Mouse (Mus musculus) CH12.LX (cell line): ENCODE data around the gene Zfhx3. TPM values are rescaled to one million over a fixed set of nuclear protein-coding genes. Genes with fewer than 3 reads are reported as not detected.

ENCODE experiments used
- DNase-seq: peaks from one replicate; pipeline ENCODE4 v3.0.0-alpha.2; 2013; ENCODE audit errors: extremely low read depth
- H3K27ac ChIP-seq: 2 replicates; pipeline ENCODE4 v1.5.1; 2012; ENCODE audit warnings: low read depth, mild to moderate bottlenecking, control low read depth, moderate library complexity; ENCODE audit not compliant: insufficient read depth
- H3K27me3 ChIP-seq: replicated peaks from 2 replicates; pipeline ENCODE3; 2012; ENCODE audit warnings: inconsistent platforms
- H3K36me3 ChIP-seq, 2 experiments: replicated peaks in 1 of 2; 2 replicates each; pipeline versions ENCODE3 to v1.6.1; 2012; ENCODE audit warnings: inconsistent platforms in 1 of 2, low read length in 1 of 2, mild to moderate bottlenecking in 1 of 2, mixed read lengths in 1 of 2, moderate library complexity in 1 of 2; ENCODE audit not compliant: control insufficient read depth in 1 of 2, insufficient read depth in 1 of 2
- H3K4me1 ChIP-seq, 2 experiments: 2 replicates each; pipeline ENCODE4 v1.6.1; 2012; ENCODE audit warnings: inconsistent platforms in 1 of 2, moderate library complexity in 1 of 2; ENCODE audit not compliant: insufficient read depth in 2 of 2, control insufficient read depth in 1 of 2
- H3K4me2 ChIP-seq: 2 replicates; pipeline ENCODE4 v1.6.1; 2012; ENCODE audit warnings: low read depth, mild to moderate bottlenecking, control low read depth; ENCODE audit not compliant: poor library complexity, insufficient read depth, severe bottlenecking
- H3K4me3 ChIP-seq, 3 experiments: fragments of 150-350 bp in 1 of 3; sonication (generic) in 1 of 3; replicated peaks in 1 of 3; 2 replicates each; pipeline versions ENCODE3 to v1.5.1; 2011 to 2012; ENCODE audit warnings: low read depth in 2 of 3, low read length in 2 of 3, mild to moderate bottlenecking in 2 of 3, moderate library complexity in 2 of 3, control low read depth in 1 of 3, improper control_type of control experiment in 1 of 3, inconsistent platforms in 1 of 3, mixed read lengths in 1 of 3; ENCODE audit not compliant: poor library complexity in 1 of 3
- H3K79me2 ChIP-seq: replicated peaks from 2 replicates; pipeline ENCODE4 v1.6.1; 2012; ENCODE audit warnings: mild to moderate bottlenecking, moderate library complexity; ENCODE audit not compliant: control insufficient read depth, poor library complexity, insufficient read depth, severe bottlenecking; ENCODE audit errors: extremely low read depth
- H3K9ac ChIP-seq: 2 replicates; pipeline ENCODE4 v1.6.1; 2012; ENCODE audit warnings: low read depth, mild to moderate bottlenecking, control low read depth, moderate library complexity; ENCODE audit not compliant: insufficient read depth
- H3K9me3 ChIP-seq: replicated peaks from 2 replicates; pipeline ENCODE3; 2012; ENCODE audit warnings: low read length, inconsistent platforms, mixed read lengths
- BHLHE40 ChIP-seq: IDR thresholded peaks from 2 replicates; pipeline ENCODE4 v1.6.1; 2011; ENCODE audit warnings: mild to moderate bottlenecking, low read depth, low read length, improper control_type of control experiment
- CHD1 ChIP-seq: IDR thresholded peaks from 2 replicates; pipeline ENCODE4 v1.6.1; 2012; ENCODE audit warnings: low read depth, low read length, improper control_type of control experiment, inconsistent platforms
- ELF1 ChIP-seq: IDR thresholded peaks from 2 replicates; pipeline ENCODE4 v1.6.1; 2014; ENCODE audit warnings: low read depth, mild to moderate bottlenecking, inconsistent platforms, low read length, improper control_type of control experiment
- EP300 ChIP-seq: IDR thresholded peaks from 2 replicates; pipeline ENCODE4 v1.6.1; 2011; ENCODE audit warnings: low read length, improper control_type of control experiment
- ETS1 ChIP-seq: conservative IDR thresholded peaks from 2 replicates; pipeline ENCODE4 v1.6.1; 2012; ENCODE audit warnings: low read depth, mild to moderate bottlenecking, inconsistent platforms, low read length, improper control_type of control experiment, moderate library complexity
- HCFC1 ChIP-seq: IDR thresholded peaks from 2 replicates; pipeline ENCODE4 v1.6.1; 2012; ENCODE audit warnings: low read depth, mild to moderate bottlenecking, inconsistent platforms, low read length, improper control_type of control experiment
- IRF4 ChIP-seq: IDR thresholded peaks from 2 replicates; pipeline ENCODE4 v1.6.1; 2014; ENCODE audit warnings: low read depth, mild to moderate bottlenecking, inconsistent platforms, low read length, improper control_type of control experiment
- JUN ChIP-seq: IDR thresholded peaks from 2 replicates; pipeline ENCODE4 v1.6.1; 2011; ENCODE audit warnings: low read depth, mild to moderate bottlenecking, low read length, improper control_type of control experiment, moderate library complexity; ENCODE audit not compliant: insufficient read depth
- MEF2A ChIP-seq: IDR thresholded peaks from 2 replicates; pipeline ENCODE4 v1.6.1; 2014; ENCODE audit warnings: low read depth, mild to moderate bottlenecking, inconsistent platforms, low read length, improper control_type of control experiment, borderline replicate concordance
- MYC ChIP-seq: IDR thresholded peaks from 2 replicates; pipeline ENCODE4 v1.6.1; 2011; ENCODE audit warnings: low read depth, mild to moderate bottlenecking, improper control_type of control experiment, low read length
- NELFE ChIP-seq: IDR thresholded peaks from 2 replicates; pipeline ENCODE4 v1.6.1; 2011; ENCODE audit warnings: low read depth, low read length, improper control_type of control experiment
- NRF1 ChIP-seq: IDR thresholded peaks from 2 replicates; pipeline ENCODE4 v1.6.1; 2014; ENCODE audit warnings: low read depth, mild to moderate bottlenecking, inconsistent platforms, low read length, improper control_type of control experiment, moderate library complexity
- RAD21 ChIP-seq: IDR thresholded peaks from 2 replicates; pipeline ENCODE4 v1.6.1; 2011; ENCODE audit warnings: low read depth, mild to moderate bottlenecking, low read length, improper control_type of control experiment, moderate library complexity
- SIN3A ChIP-seq: IDR thresholded peaks from 2 replicates; pipeline ENCODE4 v1.6.1; 2012; ENCODE audit warnings: low read length, improper control_type of control experiment, inconsistent platforms
- ZC3H11A ChIP-seq: IDR thresholded peaks from 2 replicates; pipeline ENCODE4 v1.6.1; 2012; ENCODE audit warnings: low read depth, mild to moderate bottlenecking, inconsistent platforms, low read length, improper control_type of control experiment
- ZNF384 ChIP-seq: IDR thresholded peaks from 2 replicates; pipeline ENCODE4 v1.6.1; 2012; ENCODE audit warnings: low read depth, low read length, improper control_type of control experiment, inconsistent platforms
- dilution Hi-C: fragments of 300-500 bp; cut with MboI; formaldehyde crosslinking; loops from 2 replicates; pipeline ENCODE4 v1.14.3; 2020; ENCODE audit warnings: low sequenced_read_pairs; ENCODE audit not compliant: extremely low pct_unique_long_range_greater_than_20kb, extremely low pct_ligation_motif_present
- in situ Hi-C: fragments of 300-500 bp; cut with MboI; formaldehyde crosslinking; loops from 3 replicates; pipeline ENCODE4 v1.14.3; 2019; ENCODE audit warnings: low sequenced_read_pairs, low pct_ligation_motif_present, low pct_unique_long_range_greater_than_20kb, mixed read lengths
- polyA plus RNA-seq: library from polyadenylated mRNA; unstranded; fragments of >175 nt; gene quantifications from 2 replicates; pipeline ENCODE4 v1.2.1, GENCODE M21; 2012; ENCODE audit warnings: low read depth; ENCODE audit not compliant: insufficient read length
- total RNA-seq, 2 experiments: library from RNA; depleted of rRNA; stranded (reverse); fragments of 300-350 nt in 1 of 2; fragments of >200 nt in 1 of 2; gene quantifications; 2 replicates each; pipeline ENCODE4 v1.2.3; 2012 to 2014

Zfhx3 gene
- total and polyA plus RNA-seq, 3 experiments = 0.05 to 0.76 (median 0.68) TPM

- TF ChIP-seq ZC3H11A (no peak), IRF4 (peak; percentile 43; the same call in 1 of the 2 replicates), MEF2A (no peak), HCFC1 (no peak), ZNF384 (no peak), EP300 (no peak; the same call in 1 of the 2 replicates), BHLHE40 (peak; percentile 69), NELFE (no peak)
- TF ChIP-seq, all 38 proteins: peak for 7
Measured at GRCm38 (mm10) chr8:108592028-108592724, 649.7 kb downstream of the Zfhx3 start (continued).

- no peak overlapping the region for H3K9ac ChIP-seq
- H3K4me1 ChIP-seq = peaks cover 23 to 41% of the 10 kb centered on the region in 2 experiments
- H3K4me2 ChIP-seq = peak overlapping the region; percentile 69
- in situ Hi-C loops = loop anchor here (25.0 kb wide), 1 partner anchor 319 kb away; no protein-coding TSS in a partner anchor
- H3K79me2 ChIP-seq = no peaks in the 10 kb centered on the region
- no peaks in the 10 kb centered on the region for H3K9me3 ChIP-seq
- dilution Hi-C loops = no loop called here
- no peak overlapping the region; the same call in 1 of the 2 replicates for H3K27ac ChIP-seq
- DNase-seq = peak; percentile 49
- no peaks in the 10 kb centered on the region for H3K27me3 ChIP-seq
- H3K36me3 ChIP-seq = no peaks in the 10 kb centered on the region
- no peak overlapping the region for H3K4me3 ChIP-seq
- TF ChIP-seq IRF4 (peak; percentile 28; the same call in 1 of the 2 replicates), MYC (no peak), ETS1 (no peak), BHLHE40 (peak; percentile 48; the same call in 1 of the 2 replicates), RAD21 (no peak), CHD1 (no peak), ZNF384 (0 out of 2 replicates have a peak, but pooled peaks have one; percentile 12), NRF1 (no peak), HCFC1 (no peak), JUN (no peak)
Measured at GRCm38 (mm10) chr8:108592990-108593589, 650.6 kb downstream of the Zfhx3 start.

- Histone ChIP-seq H3K9ac (no peak overlapping the region), H3K27me3 (no peaks in the 10 kb centered on the region), H3K9me3 (no peaks in the 10 kb centered on the region), H3K4me1 (peaks cover 23 to 41% of the 10 kb centered on the region in 2 experiments), H3K27ac (no peak overlapping the region), H3K36me3 (no peaks in the 10 kb centered on the region), H3K79me2 (no peaks in the 10 kb centered on the region), H3K4me3 (no peak overlapping the region), H3K4me2 (peak overlapping the region; percentile 69)
- TF ChIP-seq SIN3A = 0 out of 2 replicates have a peak, but pooled peaks have one; percentile 28
- no peak for TF ChIP-seq ELF1
- TF ChIP-seq ZC3H11A = no peak
- TF ChIP-seq ZNF384 = peak; percentile 49
- no peak for DNase-seq
- in situ Hi-C loops (loop anchor here (25.0 kb wide), 1 partner anchor 318 kb away; no protein-coding TSS in a partner anchor), dilution Hi-C loops (no loop called here)
Measured at GRCm38 (mm10) chr8:108593891-108594290, 651.4 kb downstream of the Zfhx3 start.
